ENCODE assay signal across 12 mouse cellular contexts in genomic region chr2:93091679-93092078, GRCm38 (mm10). TPM values are rescaled to one million over a fixed set of nuclear protein-coding genes. Genes with fewer than 3 reads are reported as not detected.
DNase-seq lines count a peak whose midpoint lies in the region; ATAC-seq and TF ChIP-seq lines count a peak whose summit lies in the region.
"Had no signal": no experiment of that assay in that cellular context is flagged by ENCODE, and none has a peak within 500 bp of the region (broad histone marks: within the 10 kb centered on the region; RNA-seq: fewer than 3 reads in every experiment).

No protein-coding gene starts in this region.

- no peak for TF ChIP-seq CTCF in brain, embryonic 14.5 days (IDR thresholded peaks at IDR 0.05; ENCODE audit: borderline replicate concordance, extremely low read depth, insufficient read depth, insufficient read length)

- H3K27ac ChIP-seq in embryonic facial prominence, embryonic 14.5 days (replicated peaks; ENCODE audit: low read depth, low read length), result no peak overlapping the region
- peak overlapping the region; percentile 12; the same call in 1 of the 2 replicates for H3K27ac ChIP-seq in hindbrain, embryonic 11.5 days (ENCODE audit: low read depth, low read length)
- H3K27ac ChIP-seq in midbrain, embryonic 14.5 days (replicated peaks; ENCODE audit: low read depth, low read length), result peak overlapping the region; percentile 64
- H3K27ac ChIP-seq: limb, embryonic 12.5 days had no signal

- DNase-seq in brain, embryonic 14.5 days (ENCODE audit: low read depth), result peak; percentile 89
- no peak for DNase-seq in embryonic facial prominence, embryonic 14.5 days (ENCODE audit: low spot score)
- peak; percentile 57 for DNase-seq in hindbrain, embryonic 11.5 days (ENCODE audit: low spot score)
- DNase-seq in midbrain, embryonic 14.5 days, result peak; percentile 66
- DNase-seq in gastrocnemius, adult 8-10 months (ENCODE audit: low spot score in 2 of 2), result no peak
- DNase-seq in spleen, postnatal 10 days (ENCODE audit: low spot score in 2 of 2), result no peak
- no peak for DNase-seq in layer of hippocampus, adult 9-11 months
- DNase-seq in embryo, embryonic 9.5 days (ENCODE audit: extremely low spot score), result no peak
- DNase-seq: cerebellum, adult 9-11 months; gastrocnemius, postnatal 25 days had no signal

- no peaks in the 10 kb centered on the region for H3K4me1 ChIP-seq in embryonic facial prominence, embryonic 14.5 days (ENCODE audit: control insufficient read depth, insufficient read depth, low read length)
- no peaks in the 10 kb centered on the region for H3K4me1 ChIP-seq in hindbrain, embryonic 11.5 days (replicated peaks; ENCODE audit: control insufficient read depth, insufficient read depth, low read length)
- 0 out of 2 replicates have a peak, but pooled peaks cover 3% of the 10 kb centered on the region for H3K4me1 ChIP-seq in midbrain, embryonic 14.5 days (ENCODE audit: control insufficient read depth, insufficient read depth, low read length)
- H3K4me1 ChIP-seq: limb, embryonic 12.5 days had no signal

- no peak for TF ChIP-seq POLR2A in brain, embryonic 14.5 days (IDR thresholded peaks at IDR 0.05; ENCODE audit: borderline replicate concordance, extremely low read depth, insufficient read depth, insufficient read length, poor library complexity, severe bottlenecking)

- no peak overlapping the region for H3K4me3 ChIP-seq in embryonic facial prominence, embryonic 14.5 days (ENCODE audit: low read depth, low read length)
- no peak overlapping the region for H3K4me3 ChIP-seq in hindbrain, embryonic 11.5 days (ENCODE audit: low read depth, low read length)
- H3K4me3 ChIP-seq in midbrain, embryonic 14.5 days (replicated peaks; ENCODE audit: low read depth, low read length), result no peak overlapping the region
- H3K4me3 ChIP-seq: heart, embryonic 12.5 days; limb, embryonic 12.5 days had no signal

- WGBS in embryonic facial prominence, embryonic 14.5 days, result 30% methylated on average over 2 of the region's 2 CpGs
- 38% methylated on average over 2 of the region's 2 CpGs for WGBS in hindbrain, embryonic 11.5 days
- 22% methylated on average over 2 of the region's 2 CpGs for WGBS in midbrain, embryonic 14.5 days

- H3K27me3 ChIP-seq in embryonic facial prominence, embryonic 14.5 days (replicated peaks; ENCODE audit: control insufficient read depth, insufficient read depth, low read length), result no peaks in the 10 kb centered on the region
- H3K27me3 ChIP-seq in hindbrain, embryonic 11.5 days (ENCODE audit: control insufficient read depth, insufficient read depth, low read length), result no peaks in the 10 kb centered on the region
- no peaks in the 10 kb centered on the region for H3K27me3 ChIP-seq in midbrain, embryonic 14.5 days (ENCODE audit: control insufficient read depth, insufficient read depth, low read length)
- H3K27me3 ChIP-seq: limb, embryonic 12.5 days had no signal

- no peaks in the 10 kb centered on the region for H3K9me3 ChIP-seq in embryonic facial prominence, embryonic 14.5 days (ENCODE audit: control insufficient read depth, low read length)
- no peaks in the 10 kb centered on the region for H3K9me3 ChIP-seq in hindbrain, embryonic 11.5 days (ENCODE audit: control insufficient read depth, low read length)
- no peaks in the 10 kb centered on the region for H3K9me3 ChIP-seq in midbrain, embryonic 14.5 days (ENCODE audit: control insufficient read depth, low read length)
- H3K9me3 ChIP-seq: limb, embryonic 12.5 days had no signal

- no peak overlapping the region for H3K4me2 ChIP-seq in embryonic facial prominence, embryonic 14.5 days (ENCODE audit: low read depth, low read length)
- no peak overlapping the region for H3K4me2 ChIP-seq in hindbrain, embryonic 11.5 days (replicated peaks; ENCODE audit: low read depth, low read length)
- H3K4me2 ChIP-seq in midbrain, embryonic 14.5 days (ENCODE audit: low read length), result no peak overlapping the region
- H3K4me2 ChIP-seq: heart, embryonic 12.5 days; limb, embryonic 12.5 days had no signal

- no peak overlapping the region for H3K9ac ChIP-seq in embryonic facial prominence, embryonic 14.5 days (ENCODE audit: low read depth, low read length)
- H3K9ac ChIP-seq in hindbrain, embryonic 11.5 days (ENCODE audit: low read depth, low read length), result no peak overlapping the region
- no peak overlapping the region for H3K9ac ChIP-seq in midbrain, embryonic 14.5 days (replicated peaks; ENCODE audit: low read length)
- H3K9ac ChIP-seq: heart, embryonic 12.5 days; limb, embryonic 12.5 days had no signal

- ATAC-seq in embryonic facial prominence, embryonic 14.5 days (ENCODE audit: low read depth), result peak; percentile 66
- peak; percentile 75 for ATAC-seq in hindbrain, embryonic 11.5 days (ENCODE audit: low FRiP score)
- peak; percentile 46; the same call in 1 of the 2 replicates for ATAC-seq in midbrain, embryonic 14.5 days (ENCODE audit: low FRiP score, low TSS enrichment)

- H3K36me3 ChIP-seq in embryonic facial prominence, embryonic 14.5 days (ENCODE audit: control insufficient read depth, insufficient read depth, low read length), result no peaks in the 10 kb centered on the region
- no peaks in the 10 kb centered on the region for H3K36me3 ChIP-seq in hindbrain, embryonic 11.5 days (ENCODE audit: control insufficient read depth, insufficient read depth, low read length)
- H3K36me3 ChIP-seq in midbrain, embryonic 14.5 days (ENCODE audit: control insufficient read depth, insufficient read depth, low read length), result no peaks in the 10 kb centered on the region
- H3K36me3 ChIP-seq: heart, embryonic 12.5 days; limb, embryonic 12.5 days had no signal

RNA-seq across cellular contexts. Expression of gene Prdm11, which starts 45.7 kb away (rescaled TPM):
- 6.9 and 11.8 TPM in 2 replicates for polyA plus RNA-seq in brain, embryonic 14.5 days (2012; rRNA removed)
- polyA plus RNA-seq in embryonic facial prominence, embryonic 14.5 days (2014; fragmentation: Nextera tagmentation; extraction: Ambion mirVana), result 4.6 and 4.8 TPM in 2 replicates
- 1.5 and 2.2 TPM in 2 replicates for polyA plus RNA-seq in hindbrain, embryonic 11.5 days (2014; fragmentation: Nextera tagmentation; extraction: Ambion mirVana)
- polyA plus RNA-seq in midbrain, embryonic 14.5 days (2014; fragmentation: Nextera tagmentation; extraction: Ambion mirVana), result 2.4 and 2.6 TPM in 2 replicates
- total RNA-seq in gastrocnemius, adult 8-10 months (2022), result under 1 TPM; 0.27 to 0.97 (median 0.53) TPM

Comparison
In these comparisons a context has a peak if more than half of its experiments do, and no peak if none do; other contexts are left out.
1. DNase-seq: peak in brain, embryonic 14.5 days (single experiment), hindbrain, embryonic 11.5 days (single experiment) and midbrain, embryonic 14.5 days (single experiment); none in embryonic facial prominence, embryonic 14.5 days (single experiment), gastrocnemius, adult 8-10 months (0 of 2), spleen, postnatal 10 days (0 of 2), layer of hippocampus, adult 9-11 months (single experiment) and embryo, embryonic 9.5 days (single experiment).
2. Peak in every context shown above with its lines, with median percentiles within 50 percentile points of each other: ATAC-seq.